Mouse (Mus musculus): Measurements from ENCODE around the gene Bnipl. TPM values are rescaled to one million over a fixed set of nuclear protein-coding genes. Genes with fewer than 3 reads are reported as not detected.

Bnipl gene
- total RNA-seq, 2 experiments from 2014 or later: 0.63 TPM; not detected in 1

- no peak for DNase-seq (ENCODE audit: low spot score in 2 of 2)
Observed at GRCm38 (mm10) chr3:95240900-95241299, 10.1 kb downstream of the Bnipl start.

- no peak for DNase-seq (ENCODE audit: low spot score in 2 of 2)
Observed at GRCm38 (mm10) chr3:95239971-95240370, 11.0 kb downstream of the Bnipl start.

DNA sequence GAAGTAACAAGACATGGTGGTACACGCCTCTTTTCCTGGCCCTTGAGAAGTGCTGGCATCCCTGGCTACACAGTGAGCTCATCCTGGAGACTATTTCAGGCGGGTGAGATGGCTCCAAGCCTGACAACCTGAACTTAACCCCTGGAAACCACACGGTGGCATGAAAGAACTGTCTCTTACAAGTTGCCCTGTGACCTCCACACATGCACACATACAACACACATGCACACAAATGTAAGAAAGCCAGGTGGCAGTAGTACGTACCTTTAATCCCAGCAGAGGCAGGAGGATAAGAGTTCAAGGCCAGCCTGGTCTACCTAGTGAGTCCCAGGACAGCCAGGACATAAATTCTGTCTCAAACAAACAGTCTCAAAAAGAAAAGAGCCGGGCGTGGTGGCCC, 12.0 kb downstream of the Bnipl start:
- DNase-seq (ENCODE audit: low spot score in 2 of 2): no peak

DNA sequence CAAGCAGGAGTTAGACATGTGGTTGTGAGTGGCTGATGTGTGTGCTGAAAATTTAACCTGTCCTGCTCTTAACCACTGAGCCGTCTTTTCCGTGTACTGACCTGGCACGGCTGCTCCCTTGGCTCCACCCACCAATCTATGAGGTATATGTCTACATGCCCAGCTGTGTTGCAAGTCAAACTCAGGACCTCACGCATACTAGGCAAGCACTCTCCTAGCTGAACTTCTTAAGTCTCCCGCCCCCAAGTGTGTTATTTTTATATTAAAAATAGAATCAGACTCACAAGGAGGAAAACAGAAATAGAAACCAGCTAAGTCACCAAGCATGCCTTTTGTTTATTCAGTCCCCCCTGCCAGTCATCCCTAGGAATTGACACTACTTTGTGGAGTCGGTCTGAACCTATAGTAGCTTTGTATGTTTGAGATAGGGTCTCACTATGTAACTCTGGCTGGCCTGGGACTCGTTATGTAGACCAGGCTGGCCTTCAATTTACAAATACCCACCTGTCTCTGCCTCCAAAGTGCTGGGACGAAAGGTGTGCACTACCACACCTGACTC, 13.4 kb downstream of the Bnipl start:
- no peak for DNase-seq (ENCODE audit: low spot score in 2 of 2)

DNA sequence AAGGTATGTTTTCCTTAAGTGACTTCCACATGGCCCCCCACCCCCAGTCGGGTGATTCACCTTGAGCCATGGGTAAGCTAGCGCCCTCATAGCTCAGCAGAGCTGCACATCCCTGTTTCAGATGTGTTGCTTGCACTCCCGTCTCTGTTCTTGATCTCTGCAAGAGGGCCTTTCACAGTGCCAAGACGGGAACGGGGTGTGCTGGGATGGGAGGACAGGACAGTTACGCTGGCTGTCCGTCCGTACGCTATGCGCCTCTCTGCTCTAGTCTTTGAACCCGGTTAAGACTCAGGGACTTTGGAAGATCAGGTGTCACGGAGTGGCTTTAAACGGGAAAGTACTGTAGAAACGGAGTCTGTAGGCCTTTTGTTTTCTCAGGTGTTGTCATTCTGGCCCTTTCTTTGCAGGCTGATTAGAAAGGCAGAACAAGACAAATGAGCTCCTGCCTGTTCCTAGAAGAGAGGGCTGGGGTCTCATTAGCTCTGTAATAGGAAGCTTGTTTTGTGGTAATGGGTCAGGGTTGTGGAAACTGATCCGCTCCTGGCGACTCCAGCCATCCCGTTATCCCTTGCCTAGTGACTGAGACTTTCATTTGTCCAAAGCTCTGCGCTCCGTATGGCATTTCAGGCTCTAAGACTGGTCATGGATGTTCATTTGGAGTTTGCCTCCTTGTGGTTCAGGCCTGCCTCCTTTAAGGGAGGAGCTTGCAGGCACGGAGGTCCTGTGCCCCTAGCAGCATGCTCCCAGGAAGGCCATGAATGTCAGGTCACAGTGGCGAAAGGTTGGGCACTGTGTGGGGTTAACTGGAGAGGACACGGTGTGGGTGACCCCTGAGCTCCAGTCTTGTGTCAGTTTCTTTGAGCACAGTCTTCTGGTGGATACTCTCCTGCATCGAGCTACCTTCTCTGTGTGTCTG, 15.3 kb downstream of the Bnipl start:
- DNase-seq (ENCODE audit: low spot score in 2 of 2): no peak

GRCm38 (mm10) chr3:95233303-95233980, 17.6 kb downstream of the Bnipl start:
- DNase-seq (ENCODE audit: low spot score in 2 of 2): no peak

- no peak for DNase-seq (ENCODE audit: low spot score in 2 of 2)
Observed at GRCm38 (mm10) chr3:95232771-95233170, 18.2 kb downstream of the Bnipl start.

DNA sequence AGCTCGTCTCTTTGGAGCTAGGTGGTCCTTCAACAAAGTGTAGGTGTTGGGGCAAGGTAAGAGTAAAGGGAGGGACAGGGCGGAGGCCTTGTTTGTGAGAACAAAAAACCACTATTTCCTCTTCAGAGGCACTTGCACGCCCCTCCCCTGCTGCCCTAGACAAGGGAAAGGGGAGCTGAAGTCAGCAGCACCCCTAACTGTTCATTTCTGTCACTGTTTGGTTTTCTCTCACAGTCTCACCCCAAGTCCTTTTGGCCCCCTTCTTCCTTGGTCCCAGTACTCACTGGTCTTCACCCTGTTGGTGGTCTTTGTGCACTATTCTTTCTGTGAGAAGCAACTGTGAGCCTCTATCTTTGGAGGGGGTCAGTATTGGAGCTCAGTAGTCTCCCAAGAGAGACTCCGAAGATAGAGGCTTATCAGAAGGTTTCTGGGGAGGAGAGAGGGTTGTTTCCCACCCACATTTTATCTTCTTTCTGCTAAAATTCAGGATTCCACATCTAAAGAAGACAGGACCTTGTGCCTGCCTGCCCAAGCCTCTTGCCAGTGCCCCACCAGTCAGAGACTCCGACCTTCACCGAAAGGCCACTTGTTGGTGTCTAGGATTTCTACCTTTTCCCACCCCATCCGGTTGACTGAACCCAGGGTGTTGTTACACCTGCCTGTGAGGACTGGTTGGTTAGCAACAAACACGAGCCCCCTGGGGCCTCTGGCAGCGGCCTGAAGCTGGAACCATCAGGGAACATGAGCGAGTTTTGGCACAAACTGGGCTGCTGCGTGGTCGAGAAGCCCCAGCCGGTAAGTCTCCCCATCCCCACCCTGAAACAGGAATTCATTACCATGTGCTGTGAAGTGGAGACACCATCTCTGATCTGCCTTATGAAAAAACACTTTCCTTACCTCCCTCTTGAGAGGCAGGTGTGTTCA, 19.4 kb downstream of the Bnipl start, which contains the start of gene Mllt11:
Mllt11 (minus strand) TSS at position 874 of the 924 bp plus-strand sequence.
- DNase-seq (ENCODE audit: low spot score in 2 of 2): no peak

DNA sequence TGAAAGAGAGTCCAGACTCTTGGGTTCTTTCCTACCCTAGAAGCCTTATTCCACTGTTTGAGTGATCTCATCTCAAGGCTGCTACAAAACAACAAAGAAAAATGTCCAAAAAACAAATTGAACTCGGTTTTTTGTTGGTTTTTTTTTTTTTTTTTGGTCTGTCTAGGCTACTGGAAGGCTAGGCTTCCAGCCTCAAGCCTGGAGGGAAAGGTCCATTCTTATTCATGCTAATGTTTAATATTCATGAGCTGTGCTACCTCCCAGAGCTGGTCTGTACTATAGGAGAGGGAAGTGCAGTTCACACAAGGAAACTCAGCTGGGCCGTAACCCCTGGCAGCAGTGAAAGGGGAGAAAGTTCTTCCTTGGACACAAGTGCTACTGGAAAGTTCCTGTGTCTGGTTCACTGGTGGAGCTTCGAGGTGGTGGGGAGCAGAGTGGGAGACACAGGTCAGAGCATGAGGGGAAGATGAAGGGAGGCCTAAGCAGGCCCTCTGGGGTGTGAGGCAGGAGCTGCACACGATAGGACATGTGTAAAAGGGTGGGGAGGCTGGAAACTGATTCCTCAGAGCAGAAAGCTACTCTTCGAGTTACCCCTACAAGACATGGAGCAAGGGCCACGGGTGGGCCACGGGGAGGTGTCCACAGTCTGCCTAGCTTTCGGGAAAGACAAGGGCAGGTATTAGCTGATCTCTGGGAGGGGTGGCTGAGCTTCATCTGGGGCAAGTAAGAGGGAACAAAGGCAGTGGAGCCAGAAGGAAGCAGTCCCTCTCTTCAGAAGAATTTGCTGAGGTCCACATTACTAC, 20.3 kb downstream of the Bnipl start:
- DNase-seq (ENCODE audit: low spot score in 2 of 2): no peak

GRCm38 (mm10) chr3:95229781-95230494, 21.1 kb downstream of the Bnipl start:
- DNase-seq (ENCODE audit: low spot score in 2 of 2): peak; percentile 29 to 30

DNA sequence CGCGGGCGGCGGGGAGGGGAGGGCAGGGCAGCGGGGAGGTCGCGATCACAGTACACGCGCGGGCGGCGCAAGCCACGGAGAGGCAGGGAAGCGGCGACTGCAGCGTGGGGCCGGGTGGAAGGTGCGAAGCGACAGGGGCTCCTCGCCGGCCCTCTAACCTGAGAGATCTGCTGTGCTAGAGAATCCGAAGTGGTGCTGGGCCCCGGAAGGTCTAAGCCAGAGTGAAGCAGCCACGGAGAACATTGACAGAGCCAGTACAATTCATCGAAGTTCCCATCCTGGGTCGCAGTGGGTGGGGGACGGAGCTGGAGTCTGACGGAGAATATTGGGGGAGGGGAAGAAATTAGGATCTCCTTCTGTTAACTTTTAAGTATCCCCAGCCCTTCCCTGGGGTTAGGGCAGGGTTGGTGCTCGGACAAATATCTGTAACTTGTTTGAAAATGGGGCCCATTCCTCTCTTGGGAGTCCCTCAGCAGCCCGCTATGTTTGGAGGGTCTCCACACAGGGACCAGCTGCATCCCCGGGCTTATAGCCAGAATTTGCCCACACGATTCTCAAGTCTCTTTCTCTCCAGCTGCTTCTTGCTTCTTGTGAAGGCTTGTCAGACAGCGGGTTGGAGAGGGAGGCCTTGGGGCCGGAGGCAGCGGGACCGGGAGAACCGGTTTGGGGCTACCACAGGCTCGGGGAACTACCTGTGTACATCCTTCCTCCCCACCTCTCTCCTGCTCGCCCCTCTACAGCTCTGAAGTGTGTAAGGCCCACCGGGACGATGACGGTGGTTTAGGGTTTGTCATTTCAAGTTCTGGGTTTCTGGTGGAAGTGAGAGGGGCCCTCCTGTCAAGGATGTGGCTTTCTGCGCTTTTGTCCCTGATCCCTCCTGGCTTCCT, 21.9 kb downstream of the Bnipl start:
- DNase-seq (ENCODE audit: low spot score in 2 of 2): peak; percentile 55 to 64

GRCm38 (mm10) chr3:95228148-95228893, 22.7 kb downstream of the Bnipl start, which contains the start of gene Cdc42se1:
Gene Cdc42se1, plus strand, starts transcription at chr3:95228732.
- DNase-seq (ENCODE audit: low spot score in 2 of 2): peak; percentile 83 to 89

GRCm38 (mm10) chr3:95227214-95227613, 23.8 kb downstream of the Bnipl start:
- no peak for DNase-seq (ENCODE audit: low spot score in 2 of 2)

- DNase-seq (ENCODE audit: low spot score in 2 of 2): no peak
Observed at GRCm38 (mm10) chr3:95224295-95224694, 26.7 kb downstream of the Bnipl start.

GRCm38 (mm10) chr3:95223041-95223440, 28.0 kb downstream of the Bnipl start:
- DNase-seq (ENCODE audit: low spot score in 2 of 2): no peak

GRCm38 (mm10) chr3:95218466-95219137, 32.4 kb downstream of the Bnipl start:
- DNase-seq (ENCODE audit: low spot score in 2 of 2): no peak
